Mouse (Mus musculus) heart, embryonic 14.5 days (tissue): Measurements from ENCODE around the gene Ethe1. TPM values are rescaled to one million over a fixed set of nuclear protein-coding genes. Genes with fewer than 3 reads are reported as not detected.

Experiments used
- ATAC-seq: fragments of 200-750 bp; cut with Nextera tagmentation; 2 replicates; pipeline ENCODE4 v1.8.0; 2017; ENCODE audit warnings: low read depth, moderate TSS enrichment; ENCODE audit not compliant: insufficient number of reproducible peaks, insufficient read depth, low FRiP score
- H3K27ac ChIP-seq, 2 experiments: fragments of 200-500 bp in 1 of 2; fragments of 300-500 bp in 1 of 2; sonication (generic) in 1 of 2; replicated peaks in 1 of 2; 2 replicates each; pipeline ENCODE4 v1.5.1; 2012 to 2014; ENCODE audit warnings: low read depth in 2 of 2, low read length in 2 of 2, control low read depth in 1 of 2, mild to moderate bottlenecking in 1 of 2, mixed read lengths in 1 of 2; ENCODE audit not compliant: control insufficient read depth in 1 of 2, insufficient read depth in 1 of 2
- H3K27me3 ChIP-seq: fragments of 300-500 bp; sonication (generic); 2 replicates; pipeline ENCODE4 v1.6.1; 2014; ENCODE audit warnings: mild to moderate bottlenecking, low read length, control low read depth; ENCODE audit not compliant: control insufficient read depth, insufficient read depth
- H3K36me3 ChIP-seq: fragments of 300-500 bp; sonication (generic); 2 replicates; pipeline ENCODE4 v1.6.1; 2014; ENCODE audit warnings: mild to moderate bottlenecking, control low read depth, low read length, mixed read lengths; ENCODE audit not compliant: control insufficient read depth, insufficient read depth
- H3K4me1 ChIP-seq, 2 experiments: fragments of 200-500 bp in 1 of 2; fragments of 300-500 bp in 1 of 2; sonication (generic) in 1 of 2; 2 replicates each; pipeline ENCODE4 v1.6.1; 2012 to 2014; ENCODE audit warnings: low read length in 2 of 2, control low read depth in 1 of 2, mixed read lengths in 1 of 2; ENCODE audit not compliant: control insufficient read depth in 2 of 2, insufficient read depth in 2 of 2
- H3K4me2 ChIP-seq: fragments of 300-500 bp; sonication (generic); 2 replicates; pipeline ENCODE4 v1.6.1; 2014; ENCODE audit warnings: mild to moderate bottlenecking, low read length
- H3K4me3 ChIP-seq, 2 experiments: fragments of 200-500 bp in 1 of 2; fragments of 300-500 bp in 1 of 2; sonication (generic) in 1 of 2; 2 replicates each; pipeline ENCODE4 v1.5.1; 2012 to 2014; ENCODE audit warnings: low read length in 2 of 2, mild to moderate bottlenecking in 2 of 2, control low read depth in 1 of 2, low read depth in 1 of 2, moderate library complexity in 1 of 2; ENCODE audit not compliant: control insufficient read depth in 1 of 2, insufficient read depth in 1 of 2
- H3K9ac ChIP-seq: fragments of 300-500 bp; sonication (generic); 2 replicates; pipeline ENCODE4 v1.6.1; 2014; ENCODE audit warnings: mild to moderate bottlenecking, low read length
- H3K9me3 ChIP-seq: fragments of 300-500 bp; sonication (generic); 2 replicates; pipeline ENCODE4 v1.6.1; 2016; ENCODE audit warnings: low read length, control low read depth; ENCODE audit not compliant: control insufficient read depth
- WGBS: fragments of 180-500 bp; shearing (Covaris S2); extraction: QIAGEN DNeasy Blood & Tissue Kit; methylation state at CpG from one replicate; pipeline ENCODE4 v1.1.7; 2014; 5-methylcytosine and 5-hydroxymethylcytosine counted together
- polyA plus RNA-seq: library from polyadenylated mRNA; unstranded; fragments of >200 nt; fragmentation: Nextera tagmentation; extraction: Ambion mirVana; gene quantifications from 2 replicates; pipeline ENCODE4 v1.2.1, GENCODE M21; 2014

Gene Ethe1
- polyA plus RNA-seq, 1 experiment from 2014 or later, result 26.2 TPM

- Histone ChIP-seq H3K9ac (no peak overlapping the region), H3K9me3 (no peaks in the 10 kb centered on the region), H3K4me2 (no peak overlapping the region), H3K36me3 (no peaks in the 10 kb centered on the region), H3K4me3 (no peak overlapping the region), H3K27me3 (peaks cover 37% of the 10 kb centered on the region), H3K27ac (no peak overlapping the region), H3K4me1 (peaks cover 2 to 7% of the 10 kb centered on the region in 2 experiments; a peak in 3 of 4 replicates)
- ATAC-seq, result no peak
- 83% methylated on average over 6 of the region's 6 CpGs for WGBS
These were observed 2.5 kb upstream of the Ethe1 start for GRCm38 (mm10) chr7:24584876-24585275.

- 29% methylated on average over 16 of the region's 16 CpGs for WGBS
- H3K4me2 ChIP-seq, result no peak overlapping the region
- H3K4me3 ChIP-seq, result no peak overlapping the region
- H3K36me3 ChIP-seq, result no peaks in the 10 kb centered on the region
- peaks cover 37% of the 10 kb centered on the region for H3K27me3 ChIP-seq
- ATAC-seq, result no peak
- no peak overlapping the region for H3K9ac ChIP-seq
- H3K9me3 ChIP-seq, result no peaks in the 10 kb centered on the region
- H3K27ac ChIP-seq, result no peak overlapping the region
- peaks cover 2 to 7% of the 10 kb centered on the region in 2 experiments; a peak in 3 of 4 replicates for H3K4me1 ChIP-seq
These were observed 1.3 kb upstream of the Ethe1 start for GRCm38 (mm10) chr7:24585995-24586394.

GRCm38 (mm10) chr7:24586828-24587227 is 515 bp upstream of the Ethe1 start:
- Histone ChIP-seq H3K4me2 (peak overlapping the region; percentile 69), H3K9ac (no peak overlapping the region), H3K4me1 (peaks cover 2 to 7% of the 10 kb centered on the region in 2 experiments; a peak in 3 of 4 replicates), H3K4me3 (peak overlapping the region; percentile 47 to 55; a peak in 3 of 4 replicates), H3K27ac (no peak overlapping the region), H3K27me3 (peaks cover 37% of the 10 kb centered on the region), H3K9me3 (no peaks in the 10 kb centered on the region), H3K36me3 (no peaks in the 10 kb centered on the region)
- ATAC-seq, result 0 out of 2 replicates have a peak, but pooled peaks have one; percentile 23
- 7% methylated on average over 8 of the region's 8 CpGs for WGBS

- no peak overlapping the region for H3K4me3 ChIP-seq
- ATAC-seq, result no peak
- H3K36me3 ChIP-seq, result no peaks in the 10 kb centered on the region
- H3K27ac ChIP-seq, result no peak overlapping the region
- H3K4me2 ChIP-seq, result no peak overlapping the region
- peaks cover 2 to 7% of the 10 kb centered on the region in 2 experiments; a peak in 3 of 4 replicates for H3K4me1 ChIP-seq
- no peaks in the 10 kb centered on the region for H3K9me3 ChIP-seq
- 70% methylated on average over 13 of the region's 13 CpGs for WGBS
- peaks cover 37% of the 10 kb centered on the region for H3K27me3 ChIP-seq
- no peak overlapping the region for H3K9ac ChIP-seq
These were observed 993 bp downstream of the Ethe1 start for GRCm38 (mm10) chr7:24588336-24588735.

GRCm38 (mm10) chr7:24591735-24592134 is 4.4 kb downstream of the Ethe1 start:
- H3K4me2 ChIP-seq, result no peak overlapping the region
- no peaks in the 10 kb centered on the region for H3K36me3 ChIP-seq
- H3K9ac ChIP-seq, result no peak overlapping the region
- WGBS, result 62% methylated on average over 5 of the region's 5 CpGs
- no peak for ATAC-seq
- peaks cover 11% of the 10 kb centered on the region for H3K27me3 ChIP-seq
- H3K9me3 ChIP-seq, result no peaks in the 10 kb centered on the region
- no peak overlapping the region for H3K4me3 ChIP-seq
- no peak overlapping the region for H3K27ac ChIP-seq
- H3K4me1 ChIP-seq, result peaks cover 6 to 10% of the 10 kb centered on the region in 2 experiments; a peak in 3 of 4 replicates

GRCm38 (mm10) chr7:24592163-24592562 is 4.8 kb downstream of the Ethe1 start:
- Histone ChIP-seq H3K4me2 (no peak overlapping the region), H3K9ac (no peak overlapping the region), H3K27me3 (peaks cover 8% of the 10 kb centered on the region), H3K4me3 (no peak overlapping the region), H3K27ac (no peak overlapping the region), H3K36me3 (no peaks in the 10 kb centered on the region), H3K9me3 (no peaks in the 10 kb centered on the region), H3K4me1 (peaks cover 6 to 10% of the 10 kb centered on the region in 2 experiments; a peak in 3 of 4 replicates)
- no peak for ATAC-seq
- 65% methylated on average over 4 of the region's 4 CpGs for WGBS

- no peak for ATAC-seq
- peaks cover 5 to 6% of the 10 kb centered on the region in 2 experiments; a peak in 3 of 4 replicates for H3K4me1 ChIP-seq
- H3K27ac ChIP-seq, result no peak overlapping the region
- no peaks in the 10 kb centered on the region for H3K9me3 ChIP-seq
- 81% methylated on average over 6 of the region's 6 CpGs for WGBS
- no peak overlapping the region for H3K4me3 ChIP-seq
- H3K36me3 ChIP-seq, result no peaks in the 10 kb centered on the region
- H3K4me2 ChIP-seq, result no peak overlapping the region
- H3K9ac ChIP-seq, result no peak overlapping the region
- peaks cover 1% of the 10 kb centered on the region for H3K27me3 ChIP-seq
These were observed 5.4 kb downstream of the Ethe1 start for GRCm38 (mm10) chr7:24592781-24593180.
